Mouse (Mus musculus) 3T3-L1 (cell line): ENCODE data around the gene Stim1.
"Not testable (repeated sequence)": the region's sequence is repeated elsewhere in the genome, so short reads cannot be mapped to it uniquely, and the experiment has no call there.

Experiments
- DNase-seq: peaks from one replicate; pipeline ENCODE4 v3.0.0-alpha.2; 2015; ENCODE audit warnings: low read depth, low spot score

Gene Stim1

DNA sequence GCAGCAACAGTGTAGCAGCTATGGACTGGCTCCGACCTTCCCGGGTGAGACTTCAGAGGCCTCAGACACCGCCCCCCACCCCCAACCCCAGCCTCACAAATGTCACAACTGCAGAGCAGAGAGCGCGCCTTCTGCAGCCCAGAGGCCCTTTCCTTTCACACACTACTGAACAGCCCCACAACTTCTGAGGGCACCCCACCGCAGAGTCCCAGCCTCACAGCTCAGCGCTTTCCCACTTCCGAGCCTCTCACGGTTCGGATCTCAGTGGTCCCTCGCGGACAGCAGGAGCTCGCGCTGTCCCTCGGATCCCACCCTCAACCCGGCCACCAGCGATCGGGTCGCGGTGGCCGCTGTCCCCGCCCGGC, 18.1 kb upstream of the Stim1 start:
- peak; percentile 34 for DNase-seq

DNA sequence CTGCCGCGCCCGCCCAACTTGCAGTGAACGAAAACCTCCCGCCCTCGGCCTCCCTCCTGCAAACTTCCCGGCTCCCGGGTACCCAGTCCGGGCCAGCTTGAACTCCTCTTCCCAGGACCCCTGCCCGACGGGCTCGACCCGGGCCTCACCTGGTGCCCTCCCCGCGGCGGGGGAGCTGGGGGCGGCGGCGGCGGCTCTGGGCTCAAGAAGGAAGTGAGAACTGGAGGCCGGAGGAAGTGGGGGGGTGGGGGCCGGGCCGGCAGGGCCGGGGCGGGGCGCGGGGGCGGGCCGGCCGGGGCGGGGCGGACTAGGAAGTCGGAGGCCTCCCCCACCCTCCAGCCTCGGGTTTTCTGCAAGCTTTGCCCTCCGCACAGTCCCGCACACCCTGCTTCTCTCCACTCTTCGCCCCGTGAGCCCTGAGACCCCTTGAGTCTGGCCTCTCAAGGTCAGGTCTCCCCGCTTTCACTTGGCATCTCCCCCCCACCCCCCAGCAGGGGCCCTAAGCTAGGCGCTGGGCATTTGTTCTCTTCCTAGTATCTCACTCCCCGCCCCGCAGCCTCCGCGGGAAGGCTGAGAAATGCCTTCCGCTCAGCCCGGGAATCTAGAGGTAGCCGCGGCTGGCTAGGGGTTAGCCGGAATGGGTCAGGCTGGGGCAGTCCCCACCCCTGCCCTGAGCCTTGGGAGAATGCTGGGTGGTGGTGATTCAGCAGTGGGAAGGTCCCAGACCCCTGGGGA, 17.5 kb upstream of the Stim1 start:
- peak; percentile 74 for DNase-seq

DNA sequence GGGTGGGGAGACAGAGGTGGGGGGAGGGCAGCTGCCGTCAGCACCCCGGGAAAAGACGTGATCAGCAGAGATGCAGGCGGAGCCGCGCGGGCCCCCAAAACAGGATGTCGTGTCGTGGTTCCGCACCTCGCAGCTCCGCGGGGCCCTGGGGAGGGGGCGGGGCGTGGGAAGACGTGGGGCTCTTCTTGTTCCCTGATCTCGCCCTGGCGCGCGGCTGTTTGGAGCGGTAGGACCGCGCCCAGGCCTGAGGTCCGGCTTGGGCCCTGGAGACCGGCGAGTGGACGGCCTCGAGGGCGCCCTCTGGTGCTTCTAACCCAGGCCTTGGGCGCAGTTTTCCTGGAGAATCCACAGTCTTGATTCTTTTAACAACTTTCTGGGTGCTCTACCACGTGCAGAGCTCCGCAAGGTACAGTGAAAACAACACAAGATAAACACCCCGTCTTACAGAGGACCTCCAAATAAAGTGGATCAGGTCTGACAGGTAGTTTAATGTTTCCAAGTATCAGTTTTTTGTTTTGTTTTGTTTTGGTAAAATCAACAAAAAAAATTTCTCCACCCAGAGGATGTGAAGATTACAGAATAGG, 16.9 kb upstream of the Stim1 start:
- peak; percentile 88 for DNase-seq

DNA sequence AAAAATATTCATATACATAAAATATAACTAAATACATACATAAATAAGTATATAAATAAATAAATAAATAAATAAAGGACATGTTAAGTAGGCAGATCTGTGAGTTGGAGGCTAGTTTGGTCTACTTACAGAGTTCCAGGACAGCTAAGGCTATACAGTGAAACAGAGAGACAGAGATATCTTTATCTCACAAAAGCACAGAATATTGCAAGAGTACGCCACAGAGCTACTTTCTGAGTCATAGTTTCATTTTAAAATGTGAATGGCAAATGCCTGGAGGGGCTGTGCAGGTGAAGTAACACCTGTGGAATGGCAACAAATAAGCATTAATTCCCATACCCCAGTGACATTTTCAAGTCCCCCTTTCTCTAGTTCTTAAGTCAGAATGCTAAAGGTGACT, 14.0 kb upstream of the Stim1 start:
- no peak for DNase-seq

DNA sequence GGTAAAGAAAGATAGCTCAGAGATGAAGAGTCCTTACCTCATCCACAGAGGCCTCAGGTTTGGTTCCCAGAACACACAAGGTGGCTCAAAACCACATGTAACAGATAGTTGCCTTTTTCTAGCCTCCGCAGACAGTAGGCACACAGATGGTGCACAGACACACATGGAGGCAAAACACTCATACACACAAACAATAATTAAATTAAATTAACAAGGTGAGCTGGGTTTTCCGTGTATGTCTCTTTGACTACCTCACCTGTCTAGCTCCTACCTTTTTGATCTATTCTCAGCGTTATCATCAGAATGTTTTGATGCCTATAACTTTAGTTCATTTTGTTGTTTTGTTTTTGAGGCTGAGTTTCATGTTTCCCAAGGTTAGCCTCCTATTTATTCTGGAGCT, 11.7 kb upstream of the Stim1 start, which contains the start of gene Rhog:
Gene Rhog, minus strand, starts transcription at position 101 of the 400 bp plus-strand sequence.
- no peak for DNase-seq

DNA sequence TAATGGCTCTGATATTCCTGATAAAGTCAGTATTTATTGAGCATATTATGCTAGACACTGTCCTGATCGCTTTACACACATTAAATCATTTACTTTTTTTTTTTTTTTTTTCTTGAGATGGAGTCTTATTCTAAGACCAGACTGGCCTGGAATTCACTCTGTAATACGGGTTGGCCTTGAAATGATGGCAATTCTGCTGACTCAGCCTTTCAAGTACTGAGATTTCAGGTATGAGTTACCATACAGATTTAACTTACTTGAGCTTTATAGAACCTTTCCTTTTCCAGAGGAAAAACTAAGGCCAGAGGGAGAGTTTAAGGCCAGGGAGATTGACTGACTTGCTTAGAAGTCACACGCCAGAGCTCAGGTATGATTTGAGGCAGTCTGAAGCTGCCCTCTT, 11.0 kb upstream of the Stim1 start:
- DNase-seq = no peak

DNA sequence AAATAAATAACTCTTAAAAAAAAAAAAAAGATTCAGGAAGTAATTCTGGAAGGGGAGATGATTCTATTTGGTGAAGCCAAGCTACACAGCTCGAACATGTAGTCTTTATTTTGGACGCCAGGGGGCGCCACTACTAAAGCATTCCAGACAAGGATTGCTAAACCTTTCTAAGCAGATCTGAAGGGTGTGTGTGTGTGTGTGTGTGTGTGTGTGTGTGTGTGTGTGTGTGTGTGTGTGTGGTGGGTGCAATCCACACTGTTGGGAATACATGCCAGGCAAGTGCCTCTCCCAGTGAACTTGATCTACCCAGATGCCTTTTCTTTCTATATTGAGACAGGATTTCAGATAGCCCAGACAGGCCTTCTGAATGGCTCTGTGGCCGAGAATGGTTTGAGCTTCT, 9.4 kb upstream of the Stim1 start:
- DNase-seq = peak; percentile 85

DNA sequence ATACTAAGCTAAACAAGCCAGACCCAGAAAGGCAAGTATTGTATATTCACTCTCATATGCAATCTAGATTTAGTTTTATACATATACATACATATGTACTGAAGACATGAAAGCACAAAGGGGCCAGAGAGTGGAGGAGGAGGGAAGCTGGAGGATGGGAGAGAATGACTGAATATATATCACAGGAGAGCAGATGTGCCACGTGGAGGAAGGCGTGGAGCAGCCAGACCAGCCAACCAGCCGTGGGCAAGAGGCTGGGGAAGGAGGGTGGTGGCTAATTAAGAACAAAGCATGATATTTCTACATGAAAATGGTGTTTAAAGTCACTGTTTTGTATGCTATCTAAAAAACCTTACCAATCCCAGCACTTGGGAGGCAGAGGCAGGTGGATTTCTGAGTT, 8.9 kb upstream of the Stim1 start:
- no peak for DNase-seq

DNA sequence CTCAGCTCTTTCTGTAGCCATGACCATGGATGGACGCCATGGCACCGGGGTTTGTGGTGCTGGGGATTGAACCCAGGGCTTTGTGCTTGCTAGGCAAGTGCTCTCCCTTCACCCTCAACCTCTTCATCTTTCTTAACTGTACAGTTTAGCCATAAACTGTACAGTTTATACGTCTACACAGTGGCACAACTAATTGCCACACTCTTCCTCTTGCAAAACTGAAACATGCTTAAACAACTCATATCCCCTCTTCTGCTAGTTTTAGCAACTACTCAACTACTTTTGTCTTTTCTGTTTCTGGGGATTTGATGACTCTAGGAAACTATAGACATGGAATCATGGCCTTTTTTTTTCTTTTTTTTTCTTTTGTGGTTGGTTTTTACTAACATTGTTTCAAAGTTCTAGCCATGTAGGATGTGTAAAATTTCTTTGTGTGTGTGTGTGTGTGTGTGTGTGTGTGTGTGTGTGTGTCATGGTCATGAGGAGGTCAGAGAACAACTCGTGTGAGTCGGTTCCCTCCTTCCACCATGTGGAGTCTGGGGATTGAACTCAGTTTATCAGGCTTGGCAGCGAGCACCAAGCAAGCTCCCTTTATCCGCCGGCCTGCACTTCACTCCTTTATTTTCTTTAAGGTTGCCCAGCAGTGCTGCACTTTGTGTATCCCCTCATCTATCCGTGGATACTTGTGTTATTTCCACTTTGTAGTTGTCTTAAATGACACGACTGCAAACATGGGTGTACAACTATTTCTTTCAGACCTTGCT, 7.7 kb upstream of the Stim1 start:
- no peak for DNase-seq

DNA sequence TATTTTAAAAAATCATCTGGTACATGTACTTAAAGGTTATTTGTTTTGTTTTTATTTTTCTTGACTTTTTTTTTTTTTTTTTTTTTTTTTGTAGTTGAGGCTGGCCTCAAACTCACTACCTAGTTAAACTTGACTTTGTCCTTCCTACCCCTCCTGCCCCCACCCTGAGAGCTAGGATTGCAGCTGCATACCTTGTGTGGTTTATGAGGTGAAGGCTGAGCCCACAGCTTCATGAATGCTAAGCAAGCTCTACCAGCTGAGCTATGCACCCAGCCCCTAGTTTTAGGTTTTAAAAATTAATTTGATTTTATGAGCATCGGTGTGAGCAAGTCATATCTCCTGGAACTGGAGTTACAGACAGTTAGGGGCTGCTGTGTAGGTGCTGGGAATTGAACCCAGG, 7.1 kb upstream of the Stim1 start:
- no peak for DNase-seq

DNA sequence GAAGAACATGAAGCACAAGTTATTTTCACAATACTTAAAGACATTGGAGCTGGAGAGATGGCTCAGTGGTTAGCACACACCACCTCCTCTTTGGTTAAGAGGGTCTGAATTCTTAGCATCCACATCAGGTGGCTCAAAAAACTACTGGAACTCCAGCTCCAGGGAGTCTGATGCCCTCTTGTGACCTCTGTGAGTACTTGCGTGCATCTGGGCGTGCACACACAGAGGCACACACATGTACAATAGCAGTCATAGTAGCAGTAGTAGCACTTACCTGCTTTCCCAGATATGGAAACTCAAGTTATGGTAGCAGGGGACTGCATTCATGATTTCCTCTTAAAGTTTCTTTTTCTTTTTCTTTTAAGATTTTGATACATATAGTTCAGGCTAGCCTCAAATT, 4.6 kb upstream of the Stim1 start:
- no peak for DNase-seq

DNA sequence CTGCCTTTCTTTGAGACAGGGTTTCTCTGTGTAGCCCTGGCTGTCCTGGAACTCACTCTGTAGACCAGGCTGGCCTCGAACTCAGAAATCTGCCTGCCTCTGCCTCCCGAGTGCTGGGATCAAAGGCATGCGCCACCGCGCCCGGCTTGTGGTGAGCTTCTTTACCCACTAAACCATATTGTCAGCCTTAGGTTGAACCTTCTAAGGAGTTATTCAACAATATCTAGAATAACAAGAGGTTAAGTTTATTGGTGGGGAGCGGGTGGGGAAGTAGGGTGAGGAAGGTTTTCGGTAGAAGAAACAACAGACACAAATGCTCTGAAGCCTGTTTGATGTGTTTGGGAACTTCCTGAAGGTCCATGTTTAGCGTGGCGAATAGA, 1.6 kb upstream of the Stim1 start:
- DNase-seq = not testable (repeated sequence)

DNA sequence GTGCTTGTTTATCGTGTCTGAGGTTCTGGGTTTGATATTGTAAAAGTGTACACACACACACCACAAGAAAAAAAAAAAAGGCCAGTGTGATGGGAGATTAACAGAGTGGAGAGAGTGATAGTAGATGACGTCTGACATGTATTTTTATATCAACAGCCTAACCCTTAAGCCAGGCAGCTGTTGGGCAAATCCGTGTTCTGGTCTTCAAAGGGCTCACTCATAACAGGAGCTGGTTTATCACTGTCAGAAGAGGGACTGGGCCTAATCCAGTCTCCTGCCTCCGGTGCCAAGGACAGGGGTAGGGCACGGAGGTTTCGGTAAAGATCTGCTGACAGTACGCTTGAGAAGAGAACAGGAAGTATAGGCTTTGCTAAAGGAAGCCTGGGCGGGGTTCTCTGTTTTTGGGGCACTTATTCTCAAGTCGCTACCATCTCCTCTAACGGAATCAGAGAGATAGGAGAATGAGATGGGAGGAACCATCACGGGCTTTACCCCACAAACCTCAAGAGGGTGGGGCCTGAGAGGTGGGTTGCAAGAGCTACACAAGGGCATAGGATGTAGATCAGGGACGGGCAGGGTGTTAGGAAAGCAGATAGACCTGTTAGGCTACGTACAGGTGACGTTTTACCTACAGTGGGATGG, 1.1 kb upstream of the Stim1 start:
- DNase-seq = no peak

DNA sequence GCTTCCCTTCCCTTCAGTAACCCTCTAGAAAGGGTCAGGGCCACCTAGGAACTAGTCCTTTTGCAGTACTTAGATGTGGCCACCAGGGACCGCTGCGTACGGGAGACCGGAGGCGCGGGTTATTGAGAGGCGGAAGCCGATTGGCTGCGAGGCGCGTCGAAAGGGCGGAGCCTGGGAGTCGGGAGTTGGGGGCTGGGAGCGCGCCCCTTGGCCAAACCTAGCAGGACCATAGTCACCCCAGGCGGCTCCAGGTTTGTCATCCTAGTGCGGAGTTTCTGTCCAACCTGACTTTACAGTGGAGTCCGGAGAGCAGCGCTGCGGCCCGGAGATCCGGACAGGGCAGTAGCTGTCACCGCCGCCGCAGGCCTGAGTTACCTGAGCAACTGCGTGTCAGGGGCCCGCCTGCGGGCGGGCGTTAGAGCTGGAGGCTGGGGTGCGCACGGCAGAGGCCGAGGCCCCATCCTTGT, 460 bp upstream of the Stim1 start:
- peak; percentile 87 for DNase-seq

DNA sequence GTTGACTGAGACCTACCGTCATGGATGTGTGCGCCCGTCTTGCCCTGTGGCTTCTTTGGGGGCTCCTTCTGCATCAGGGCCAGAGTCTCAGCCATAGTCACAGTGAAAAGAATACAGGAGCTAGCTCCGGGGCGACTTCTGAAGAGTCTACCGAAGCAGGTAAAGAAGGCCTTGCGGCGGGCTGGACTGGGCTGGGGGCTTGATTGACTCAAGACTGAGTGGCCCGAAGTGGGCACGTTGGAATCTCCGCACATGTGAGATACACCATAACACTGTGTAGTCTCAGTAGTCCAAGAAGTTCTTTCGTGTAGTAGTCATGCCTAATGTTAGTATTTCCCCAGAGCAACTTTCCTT, 766 bp downstream of the Stim1 start:
- DNase-seq = no peak

DNA sequence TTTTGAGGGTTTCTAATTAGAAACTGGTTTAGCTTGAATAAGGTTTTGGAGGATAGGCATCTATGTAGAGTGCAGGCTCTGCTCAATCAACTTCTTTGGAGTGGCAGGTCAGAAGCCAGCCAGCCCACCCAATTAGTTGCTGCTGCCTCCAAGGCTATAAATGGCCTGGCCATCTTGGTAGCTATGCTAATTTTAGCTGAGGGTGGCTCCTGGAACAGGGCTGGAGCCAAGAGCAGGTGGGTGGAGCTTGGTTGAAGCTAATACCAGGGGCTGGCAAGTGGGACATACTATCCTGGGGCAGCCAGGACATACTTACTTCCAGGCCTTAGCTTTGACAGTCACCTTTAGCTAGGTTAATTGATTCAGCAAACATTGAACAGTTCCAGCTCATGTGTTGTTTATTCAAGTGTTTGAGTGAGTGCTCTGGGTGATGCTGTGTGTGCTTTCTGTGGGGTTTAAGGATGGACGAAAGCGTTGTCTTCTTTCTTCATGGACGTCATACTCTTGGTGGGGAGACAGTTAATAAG, 4.9 kb downstream of the Stim1 start:
- no peak for DNase-seq

DNA sequence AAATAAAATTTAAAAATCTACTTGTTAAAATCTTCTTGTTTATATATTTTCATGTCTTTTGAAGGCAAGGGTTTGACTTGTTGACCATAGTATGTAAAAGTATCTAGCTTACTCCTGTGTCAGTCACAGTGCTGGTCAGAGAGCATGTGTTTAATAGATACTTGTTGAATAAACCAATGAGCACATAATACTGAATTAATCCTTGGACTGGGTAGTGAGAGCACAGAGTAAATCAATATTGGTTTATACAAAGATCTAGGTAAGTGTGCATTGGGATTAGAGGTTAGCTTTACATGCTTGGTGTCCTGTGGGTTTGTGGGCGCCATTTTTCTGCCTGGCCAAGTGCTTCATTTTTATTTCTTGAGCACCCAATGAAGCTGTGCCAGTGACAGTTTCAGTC, 13.8 kb downstream of the Stim1 start:
- no peak for DNase-seq

DNA sequence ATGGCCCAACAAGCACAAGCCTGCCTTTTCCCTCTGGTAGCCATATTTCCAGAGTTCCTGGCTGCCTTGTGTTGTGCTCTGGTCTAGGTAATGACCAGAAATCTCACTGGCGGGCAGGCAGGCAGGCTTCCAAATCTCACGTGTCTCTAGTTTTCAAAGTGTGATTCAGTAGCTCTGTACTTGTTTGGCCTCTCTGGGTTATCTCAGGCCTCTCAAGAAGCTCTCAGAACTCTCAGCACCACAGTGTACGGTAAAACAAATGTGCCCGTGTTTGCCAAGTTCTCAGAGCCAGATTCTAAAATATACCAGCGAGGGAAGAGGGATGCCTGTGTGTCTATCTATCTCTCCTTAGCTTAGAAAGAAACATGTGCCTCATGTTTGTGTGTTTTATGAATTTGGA, 14.7 kb downstream of the Stim1 start:
- DNase-seq = no peak

DNA sequence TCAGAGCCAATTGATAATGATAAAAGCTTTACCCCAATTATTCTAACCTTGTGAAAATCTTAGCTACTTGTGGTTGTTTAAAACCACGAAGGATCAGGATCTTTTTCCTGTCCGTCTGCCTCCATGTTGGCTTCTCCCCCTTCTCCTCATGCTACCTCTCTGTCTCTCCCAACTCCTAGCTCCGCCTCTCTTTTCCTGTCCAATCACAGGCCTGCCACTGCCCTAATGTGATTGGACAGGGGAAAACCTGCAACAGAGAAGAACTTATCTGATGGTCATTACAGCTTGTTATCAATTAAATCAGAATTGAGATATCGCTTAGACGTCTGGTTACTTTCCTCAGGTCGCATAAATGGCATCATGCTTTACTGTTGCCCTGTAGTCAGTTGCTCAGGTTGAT, 21.9 kb downstream of the Stim1 start:
- DNase-seq = no peak

DNA sequence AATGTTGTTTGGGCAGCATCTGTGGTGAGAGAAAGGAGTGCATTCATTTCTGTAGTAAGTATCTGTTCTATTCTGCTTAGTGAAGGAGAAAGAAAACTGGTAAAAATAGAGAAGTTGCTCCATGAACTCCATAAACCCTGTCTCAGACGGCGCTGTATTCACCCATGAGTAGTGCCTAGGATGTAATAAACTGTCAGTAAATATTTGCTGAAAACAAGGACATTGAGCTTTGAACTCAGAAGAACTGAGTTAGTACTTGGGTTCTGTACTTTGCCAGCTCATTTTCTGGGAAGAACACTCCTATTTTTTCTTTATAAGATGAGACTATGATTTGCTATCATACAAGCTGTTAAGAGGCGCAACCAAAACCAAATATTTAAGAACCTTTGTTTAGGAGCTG, 24.6 kb downstream of the Stim1 start:
- no peak for DNase-seq

DNA sequence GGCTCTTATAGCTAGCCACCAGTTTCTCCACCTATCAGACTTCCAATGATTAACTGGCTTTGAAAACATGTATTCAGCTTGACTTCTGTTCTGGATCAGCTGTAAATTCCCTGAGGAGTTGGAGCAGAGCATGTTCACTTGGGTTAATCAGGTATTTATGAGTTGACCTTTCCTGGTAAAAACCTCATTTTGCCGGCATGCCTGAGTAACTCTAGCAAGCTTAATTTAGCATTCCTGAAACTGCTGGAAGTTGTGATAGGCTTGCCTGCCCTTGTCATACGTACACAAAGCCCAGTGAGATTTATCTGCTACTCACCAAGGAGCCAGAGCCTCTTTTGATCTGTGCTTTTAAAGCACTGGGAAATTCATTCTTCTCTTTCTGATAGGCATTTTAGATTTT, 25.6 kb downstream of the Stim1 start:
- DNase-seq = no peak

DNA sequence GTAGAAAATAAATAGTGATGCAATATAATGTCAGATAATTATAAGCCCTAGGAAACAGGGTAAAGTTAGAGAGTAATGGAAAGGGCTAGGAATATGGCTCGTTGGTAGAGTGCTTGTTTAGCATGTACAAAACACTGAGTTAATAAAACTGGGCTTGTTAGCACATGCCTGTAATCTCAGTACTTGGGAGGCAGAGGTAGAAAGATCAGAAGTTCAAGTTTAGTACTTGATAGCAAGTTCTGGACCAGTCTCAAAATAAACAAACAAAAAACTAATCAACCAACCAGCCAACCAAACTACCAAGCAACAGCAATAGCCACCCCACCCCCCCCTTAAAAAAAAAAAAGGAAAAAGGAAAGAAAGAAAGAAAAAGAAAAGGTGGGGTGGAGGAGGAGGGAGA, 33.2 kb downstream of the Stim1 start:
- no peak for DNase-seq
